Mouse (Mus musculus): ENCODE results near the gene Kalrn.

The Kalrn gene

GRCm38 (mm10) chr16:34073930-34074329, 499.4 kb downstream of the Kalrn start:
- no peak for DNase-seq (ENCODE audit: low read depth)

GRCm38 (mm10) chr16:34072136-34072535, 501.2 kb downstream of the Kalrn start:
- DNase-seq (ENCODE audit: low read depth): no peak

GRCm38 (mm10) chr16:34071223-34071825, 502.0 kb downstream of the Kalrn start:
- DNase-seq (ENCODE audit: low read depth): no peak

- DNase-seq (ENCODE audit: low read depth): no peak
Observed at GRCm38 (mm10) chr16:34069481-34069880, 503.9 kb downstream of the Kalrn start.

GRCm38 (mm10) chr16:34066922-34067321, 506.4 kb downstream of the Kalrn start:
- no peak for DNase-seq (ENCODE audit: low read depth)

GRCm38 (mm10) chr16:34066376-34066775, 507.0 kb downstream of the Kalrn start:
- no peak for DNase-seq (ENCODE audit: low read depth)

- DNase-seq (ENCODE audit: low read depth): no peak
Observed at GRCm38 (mm10) chr16:34063313-34063712, 510.0 kb downstream of the Kalrn start.

GRCm38 (mm10) chr16:34061661-34062060, 511.7 kb downstream of the Kalrn start:
- no peak for DNase-seq (ENCODE audit: low read depth)

- no peak for DNase-seq (ENCODE audit: low read depth)
Observed at GRCm38 (mm10) chr16:34058611-34059010, 514.7 kb downstream of the Kalrn start.

GRCm38 (mm10) chr16:34057464-34057863, 515.9 kb downstream of the Kalrn start:
- DNase-seq (ENCODE audit: low read depth): no peak

- no peak for DNase-seq (ENCODE audit: low read depth)
Observed at GRCm38 (mm10) chr16:34056418-34057111, 516.8 kb downstream of the Kalrn start.

- no peak for DNase-seq (ENCODE audit: low read depth)
Observed at GRCm38 (mm10) chr16:34050090-34050489, 523.2 kb downstream of the Kalrn start.

GRCm38 (mm10) chr16:34049361-34049760, 524.0 kb downstream of the Kalrn start:
- DNase-seq (ENCODE audit: low read depth): no peak

GRCm38 (mm10) chr16:34048232-34048631, 525.1 kb downstream of the Kalrn start:
- no peak for DNase-seq (ENCODE audit: low read depth)

- DNase-seq (ENCODE audit: low read depth): no peak
Observed at GRCm38 (mm10) chr16:34047543-34047942, 525.8 kb downstream of the Kalrn start.

GRCm38 (mm10) chr16:34047006-34047360, 526.3 kb downstream of the Kalrn start:
- no peak for DNase-seq (ENCODE audit: low read depth)

- no peak for DNase-seq (ENCODE audit: low read depth)
Observed at GRCm38 (mm10) chr16:34046268-34047005, 526.9 kb downstream of the Kalrn start.

GRCm38 (mm10) chr16:34044539-34044938, 528.8 kb downstream of the Kalrn start:
- DNase-seq (ENCODE audit: low read depth): no peak

- DNase-seq (ENCODE audit: low read depth): no peak
Observed at GRCm38 (mm10) chr16:34043048-34043795, 530.1 kb downstream of the Kalrn start.

- DNase-seq (ENCODE audit: low read depth): no peak
Observed at GRCm38 (mm10) chr16:34042586-34042985, 530.7 kb downstream of the Kalrn start.

GRCm38 (mm10) chr16:34040276-34040675, 533.1 kb downstream of the Kalrn start:
- no peak for DNase-seq (ENCODE audit: low read depth)

- no peak for DNase-seq (ENCODE audit: low read depth)
Observed at GRCm38 (mm10) chr16:34039736-34040135, 533.6 kb downstream of the Kalrn start.

Data from naive thymus-derived CD4-positive, alpha-beta T cell, adult 2 months (primary cell).